Mouse (Mus musculus) liver, embryonic 13.5 days (tissue): ENCODE data around the gene Mrap. TPM values are rescaled to one million over a fixed set of nuclear protein-coding genes. Genes with fewer than 3 reads are reported as not detected.

ENCODE experiments used
- ATAC-seq: fragments of 200-750 bp; cut with Nextera tagmentation; 2 replicates; pipeline ENCODE4 v1.8.0; 2017; ENCODE audit warnings: low read depth, mild to moderate bottlenecking, moderate number of reproducible peaks, moderate library complexity
- DNase-seq: peaks from one replicate; pipeline ENCODE4 v3.0.0; 2022
- H3K27ac ChIP-seq: fragments of 300-500 bp; sonication (generic); 2 replicates; pipeline ENCODE4 v1.5.1; 2015; ENCODE audit warnings: moderate library complexity, mild to moderate bottlenecking, inconsistent platforms
- H3K27me3 ChIP-seq: fragments of 300-500 bp; sonication (generic); 2 replicates; pipeline ENCODE4 v1.6.1; 2015; ENCODE audit warnings: mild to moderate bottlenecking, inconsistent platforms
- H3K36me3 ChIP-seq: fragments of 300-500 bp; sonication (generic); 2 replicates; pipeline ENCODE4 v1.6.1; 2015; ENCODE audit warnings: mild to moderate bottlenecking, inconsistent platforms
- H3K4me1 ChIP-seq: fragments of 300-500 bp; sonication (generic); replicated peaks from 2 replicates; pipeline ENCODE4 v1.6.1; 2015; ENCODE audit warnings: inconsistent platforms
- H3K4me2 ChIP-seq: fragments of 300-500 bp; sonication (generic); 2 replicates; pipeline ENCODE4 v1.6.1; 2015; ENCODE audit warnings: inconsistent platforms, mild to moderate bottlenecking, moderate library complexity
- H3K4me3 ChIP-seq: fragments of 300-500 bp; sonication (generic); replicated peaks from 2 replicates; pipeline ENCODE4 v1.5.1; 2015; ENCODE audit warnings: mild to moderate bottlenecking, inconsistent platforms
- H3K9ac ChIP-seq: fragments of 300-500 bp; sonication (generic); 2 replicates; pipeline ENCODE4 v1.6.1; 2015; ENCODE audit warnings: mild to moderate bottlenecking, inconsistent platforms
- H3K9me3 ChIP-seq: fragments of 300-500 bp; sonication (generic); replicated peaks from 2 replicates; pipeline ENCODE4 v1.6.1; 2016; ENCODE audit warnings: inconsistent platforms
- WGBS: fragments of 180-500 bp; shearing (Covaris S2); methylation state at CpG from one replicate; pipeline ENCODE4 v1.1.7; 2015; ENCODE audit not compliant: insufficient replicate concordance; 5-methylcytosine and 5-hydroxymethylcytosine counted together
- polyA plus RNA-seq: library from polyadenylated mRNA; unstranded; fragments of >200 nt; fragmentation: Nextera tagmentation; extraction: Ambion mirVana; gene quantifications from 2 replicates; pipeline ENCODE4 v1.2.1, GENCODE M21; 2015

The Mrap gene
- polyA plus RNA-seq, 1 experiment from 2014 or later, result 52.6 TPM

DNA sequence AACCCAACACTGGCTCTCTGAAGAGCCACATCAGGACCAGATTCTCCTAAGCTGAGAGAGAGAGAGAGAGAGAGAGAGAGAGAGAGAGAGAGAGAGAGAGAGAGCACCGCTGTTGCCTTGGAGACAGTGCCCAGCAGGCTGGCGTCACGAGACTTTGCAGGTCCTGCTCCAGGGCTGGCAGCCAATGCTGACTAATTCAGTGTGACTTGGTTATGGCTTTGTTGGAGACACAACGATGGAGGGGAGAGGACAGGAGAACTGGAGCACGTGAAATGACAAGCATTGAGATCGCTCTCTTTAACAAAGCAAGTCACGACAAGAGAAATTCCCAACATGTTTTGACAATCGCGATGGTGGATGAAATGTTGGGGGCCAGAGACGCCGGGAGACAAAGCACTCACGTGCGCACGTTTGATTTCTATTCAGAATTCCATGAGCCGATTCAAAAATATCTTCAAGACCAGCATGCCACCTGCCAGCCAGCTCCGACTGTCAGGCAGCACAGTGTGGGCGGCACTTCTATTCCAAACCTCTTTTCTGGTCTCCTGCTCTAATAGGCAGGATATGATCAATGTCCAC lies 28.2 kb upstream of the Mrap start:
- Histone ChIP-seq H3K9me3 (no peaks in the 10 kb centered on the region), H3K9ac (no peak overlapping the region), H3K36me3 (no peaks in the 10 kb centered on the region), H3K4me3 (no peak overlapping the region), H3K4me2 (no peak overlapping the region), H3K27me3 (peaks cover 32% of the 10 kb centered on the region), H3K4me1 (0 out of 2 replicates have a peak, but pooled peaks cover 2% of the 10 kb centered on the region), H3K27ac (no peak overlapping the region)
- 57% methylated on average over 17 of the region's 17 CpGs for WGBS
- no peak for ATAC-seq
- DNase-seq, result no peak

DNA sequence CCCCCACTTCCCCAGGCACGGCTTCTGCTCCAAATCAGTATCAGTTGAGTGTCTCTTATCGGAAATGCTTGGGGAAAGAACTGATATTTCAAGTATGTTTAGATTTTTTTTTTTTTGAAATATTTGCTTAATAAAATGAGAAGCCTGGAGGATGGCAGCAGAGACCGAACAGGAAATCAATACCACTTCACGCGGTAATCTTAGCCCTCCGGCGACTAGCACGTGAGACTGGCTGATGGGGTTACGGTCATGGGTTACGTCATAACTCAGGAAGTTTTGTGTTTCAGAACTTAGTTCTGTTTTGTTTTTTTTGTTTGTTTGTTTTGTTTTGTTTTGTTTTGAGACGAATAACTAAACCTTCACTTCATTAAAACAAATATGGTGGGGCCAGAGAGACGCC lies 27.7 kb upstream of the Mrap start:
- Histone ChIP-seq H3K4me3 (no peak overlapping the region), H3K9ac (no peak overlapping the region), H3K27ac (no peak overlapping the region), H3K4me2 (no peak overlapping the region), H3K4me1 (0 out of 2 replicates have a peak, but pooled peaks cover 2% of the 10 kb centered on the region), H3K36me3 (no peaks in the 10 kb centered on the region), H3K27me3 (peaks cover 32% of the 10 kb centered on the region), H3K9me3 (no peaks in the 10 kb centered on the region)
- ATAC-seq (no peak), DNase-seq (no peak)
- 64% methylated on average over 12 of the region's 12 CpGs for WGBS

DNA sequence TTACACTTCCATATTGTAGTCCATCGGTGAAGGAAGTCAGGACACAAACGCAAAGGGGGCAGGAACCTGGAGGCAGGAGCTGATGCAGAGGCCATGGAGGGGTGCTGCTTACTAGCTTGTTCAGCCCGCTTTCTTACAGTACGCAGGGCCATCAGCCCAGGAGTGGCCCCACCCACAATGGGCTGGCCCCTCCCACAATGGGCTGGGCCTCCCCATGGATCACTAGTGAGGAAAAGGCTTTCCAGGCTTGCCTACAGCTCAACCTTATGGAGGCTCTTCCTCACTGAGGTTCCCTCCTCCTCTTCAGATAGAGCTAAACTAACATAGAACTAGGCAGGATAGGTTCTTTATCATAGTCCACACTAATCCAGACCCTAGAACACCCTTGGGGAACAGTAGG lies 14.0 kb upstream of the Mrap start:
- Histone ChIP-seq H3K9ac (no peak overlapping the region), H3K36me3 (peaks cover 57% of the 10 kb centered on the region), H3K4me2 (no peak overlapping the region), H3K27me3 (no peaks in the 10 kb centered on the region), H3K27ac (no peak overlapping the region), H3K4me1 (peaks cover 44% of the 10 kb centered on the region), H3K9me3 (no peaks in the 10 kb centered on the region), H3K4me3 (no peak overlapping the region)
- 88% methylated on average over 4 of the region's 4 CpGs for WGBS
- no peak for ATAC-seq
- peak; percentile 35 for DNase-seq

DNA sequence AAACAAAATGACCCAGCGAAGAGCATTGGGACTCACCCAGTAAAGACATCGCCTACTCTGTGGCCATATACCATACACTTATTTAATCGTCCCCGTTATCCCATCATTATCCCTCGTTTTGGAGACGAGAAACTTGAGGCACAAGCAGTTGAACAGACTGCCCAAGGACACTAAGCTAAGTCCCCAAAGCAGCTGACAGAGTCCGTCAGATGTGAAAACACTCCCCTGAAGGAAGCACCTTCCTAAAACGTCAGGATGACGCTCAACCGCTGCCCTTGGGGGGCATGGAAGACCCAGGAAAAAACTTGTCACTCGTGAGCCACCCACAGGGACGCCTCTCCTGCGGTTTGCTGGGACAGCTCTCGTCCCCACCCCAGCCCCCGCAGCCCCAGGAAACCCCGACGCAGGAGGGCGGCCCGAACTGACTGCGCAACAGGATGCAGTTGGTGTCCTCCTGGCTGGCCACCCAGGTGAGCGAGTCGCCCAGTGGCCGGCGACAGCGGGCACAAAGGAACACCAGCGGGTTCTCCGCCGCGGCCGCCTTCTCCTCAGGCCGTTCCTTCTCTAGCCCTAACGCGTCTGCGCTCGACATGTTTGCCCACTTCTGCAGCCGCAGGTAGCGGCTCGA lies 11.3 kb upstream of the Mrap start:
- 1% methylated on average over 38 of the region's 38 CpGs for WGBS
- H3K4me2 ChIP-seq, result peak overlapping the region; percentile 95
- H3K9me3 ChIP-seq, result no peaks in the 10 kb centered on the region; the same call in 1 of the 2 replicates
- DNase-seq (no peak), ATAC-seq (peak; percentile 54)
- H3K27me3 ChIP-seq, result no peaks in the 10 kb centered on the region
- peak overlapping the region; percentile 88 for H3K27ac ChIP-seq
- H3K4me1 ChIP-seq, result peaks cover 44% of the 10 kb centered on the region
- peak overlapping the region; percentile 93 for H3K9ac ChIP-seq
- H3K4me3 ChIP-seq, result peak overlapping the region; percentile 97
- H3K36me3 ChIP-seq, result peaks cover 34% of the 10 kb centered on the region

DNA sequence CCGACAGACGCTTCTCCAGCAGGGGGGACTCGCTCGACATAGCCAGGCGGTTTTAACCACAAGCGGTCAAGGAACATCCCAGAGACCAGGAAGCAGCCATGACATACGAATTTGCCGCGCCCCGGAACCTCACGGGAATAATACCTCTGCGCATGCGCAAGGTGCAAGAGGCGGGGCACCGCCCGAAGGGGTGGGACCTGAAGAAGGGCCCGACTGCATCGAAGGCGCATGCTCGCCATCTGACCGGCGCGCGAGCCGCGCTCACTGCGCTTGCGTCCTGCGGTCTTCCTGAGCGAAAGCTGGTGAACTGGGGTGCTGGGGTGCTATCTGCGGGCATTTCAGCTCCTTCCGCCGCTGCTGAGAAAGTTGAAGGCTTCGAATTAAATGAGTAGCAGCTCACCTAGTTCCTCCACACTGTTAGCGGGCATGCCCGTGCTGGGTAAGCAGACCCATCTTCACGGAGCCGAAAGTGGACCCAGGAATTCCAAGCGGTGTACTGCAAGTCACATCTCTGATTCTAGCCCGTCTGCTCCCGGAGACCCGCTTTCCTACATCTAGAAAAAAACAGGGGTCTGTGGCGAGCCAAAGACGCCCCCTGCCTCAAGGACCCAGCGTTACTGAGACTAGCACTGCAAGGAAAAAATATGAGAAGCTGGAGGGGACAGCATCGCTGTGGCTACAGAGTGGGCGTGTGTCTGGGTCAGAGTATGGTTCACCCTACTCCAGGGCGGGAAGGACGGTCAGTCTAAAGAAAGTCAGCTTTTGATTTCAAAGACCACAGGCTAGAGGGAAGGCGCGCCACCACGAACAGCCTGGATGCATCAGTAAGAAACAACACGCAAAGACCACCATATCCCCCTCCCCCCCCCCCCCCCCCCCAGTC lies 10.5 kb upstream of the Mrap start, which contains the start of gene Mis18a:
Mis18a (minus strand) TSS at position 172 of the 883 bp plus-strand sequence.
- H3K4me1 ChIP-seq, result peaks cover 44% of the 10 kb centered on the region
- ATAC-seq (peak; percentile 95), DNase-seq (peak; percentile 97)
- WGBS, result 1% methylated on average over 53 of the region's 53 CpGs
- peaks cover 26% of the 10 kb centered on the region for H3K36me3 ChIP-seq
- H3K4me2 ChIP-seq, result peak within 1 kb of the TSS; percentile 95
- H3K9ac ChIP-seq, result peak within 1 kb of the TSS; percentile 93
- peak within 1 kb of the TSS; percentile 88 for H3K27ac ChIP-seq
- no peaks in the 10 kb centered on the region; the same call in 1 of the 2 replicates for H3K9me3 ChIP-seq
- H3K4me3 ChIP-seq, result peak within 1 kb of the TSS; percentile 97
- H3K27me3 ChIP-seq, result no peaks in the 10 kb centered on the region

DNA sequence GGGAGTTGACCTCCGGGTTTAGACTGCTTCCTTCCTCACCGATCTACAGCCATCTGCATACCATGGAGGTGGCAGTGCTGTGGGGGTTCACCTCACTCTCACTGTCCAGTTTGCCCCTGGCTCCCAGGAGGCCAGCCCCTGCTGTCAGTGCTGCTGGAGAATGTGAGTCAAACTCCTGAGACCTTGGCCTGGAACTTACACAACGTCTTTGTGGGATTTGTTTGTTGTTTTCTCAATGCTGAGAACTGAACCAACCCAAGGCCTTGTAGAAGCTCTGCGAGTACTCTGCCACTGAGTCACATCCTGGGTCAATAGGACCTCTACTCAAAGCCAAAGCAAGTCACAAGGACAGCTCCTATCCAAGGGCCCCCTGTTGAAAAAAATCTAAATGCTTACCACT lies 2.4 kb upstream of the Mrap start:
- no peak for ATAC-seq
- H3K27ac ChIP-seq, result no peak overlapping the region

DNA sequence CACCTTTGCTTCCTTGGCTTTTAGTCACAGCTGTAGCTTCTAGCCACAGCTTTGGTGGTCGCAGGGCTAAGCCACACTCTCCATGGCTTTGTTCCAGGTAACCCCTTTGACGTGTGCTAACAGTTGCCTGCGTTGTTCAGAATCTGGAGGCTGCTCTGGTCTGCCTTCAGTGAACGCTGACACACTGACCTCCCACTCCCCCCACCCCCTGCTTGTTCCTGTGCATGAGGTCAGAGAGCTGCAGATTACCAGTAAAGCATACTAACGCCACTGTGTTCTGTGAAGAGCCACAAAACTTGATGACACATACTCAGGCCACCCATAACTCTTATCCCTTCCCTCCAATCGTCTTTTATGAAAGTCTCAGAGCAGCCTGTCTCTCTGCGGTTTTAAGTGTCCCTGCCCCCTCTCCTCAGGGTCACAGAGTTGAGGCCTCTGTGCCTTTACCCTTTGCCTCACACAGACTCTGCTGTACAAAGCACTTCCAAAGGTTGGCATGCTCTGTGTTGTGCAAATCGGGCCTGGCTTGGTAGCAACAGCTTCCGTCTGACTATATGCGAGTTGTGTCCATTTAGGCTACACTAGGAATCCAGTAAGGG lies 1.2 kb upstream of the Mrap start:
- Histone ChIP-seq H3K4me2 (peak overlapping the region; percentile 63; the same call in 1 of the 2 replicates), H3K27me3 (no peaks in the 10 kb centered on the region), H3K36me3 (peaks cover 6% of the 10 kb centered on the region; the same call in 1 of the 2 replicates), H3K27ac (peak overlapping the region; percentile 91), H3K4me3 (no peak overlapping the region), H3K9ac (no peak overlapping the region), H3K4me1 (peaks cover 56% of the 10 kb centered on the region), H3K9me3 (no peaks in the 10 kb centered on the region)
- no peak for DNase-seq
- ATAC-seq, result no peak
- 55% methylated on average over 10 of the region's 10 CpGs for WGBS

More for the DNA sequence above, 2.4 kb upstream of the Mrap start:
- H3K9me3 ChIP-seq, result no peaks in the 10 kb centered on the region; the same call in 1 of the 2 replicates
- no peak overlapping the region for H3K9ac ChIP-seq
- H3K36me3 ChIP-seq, result no peaks in the 10 kb centered on the region
- no peaks in the 10 kb centered on the region for H3K27me3 ChIP-seq
- 52% methylated on average over 4 of the region's 4 CpGs for WGBS
- no peak overlapping the region for H3K4me3 ChIP-seq
- no peak overlapping the region for H3K4me2 ChIP-seq
- no peak for DNase-seq
- peaks cover 46% of the 10 kb centered on the region for H3K4me1 ChIP-seq

DNA sequence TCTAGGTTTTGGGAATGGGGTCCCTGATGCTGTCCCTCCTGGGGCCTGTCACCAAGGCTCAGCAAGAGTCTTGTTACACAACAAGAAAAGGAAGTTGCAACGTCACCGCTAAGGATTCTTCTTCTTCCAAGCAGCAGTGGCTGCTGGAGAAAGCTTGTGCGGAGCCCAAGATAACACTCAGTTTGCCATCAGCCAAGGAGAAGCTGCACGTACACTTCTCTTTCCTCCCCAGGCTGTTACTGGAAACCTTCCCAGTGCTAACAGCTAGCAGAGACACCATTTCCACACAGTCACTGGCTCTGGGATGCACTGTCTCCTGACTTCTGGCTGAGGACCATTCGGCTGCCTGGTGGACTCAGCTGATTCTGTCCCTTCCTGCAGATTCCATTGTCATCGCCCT lies 9.1 kb downstream of the Mrap start:
- no peak overlapping the region for H3K4me2 ChIP-seq
- H3K4me1 ChIP-seq, result peaks cover 80% of the 10 kb centered on the region
- H3K36me3 ChIP-seq, result peaks cover 67% of the 10 kb centered on the region
- WGBS, result 44% methylated on average over 6 of the region's 6 CpGs
- H3K9me3 ChIP-seq, result no peaks in the 10 kb centered on the region
- no peak overlapping the region for H3K9ac ChIP-seq
- no peak for ATAC-seq
- H3K27ac ChIP-seq, result peak overlapping the region; percentile 27; the same call in 1 of the 2 replicates
- no peak overlapping the region for H3K4me3 ChIP-seq
- no peaks in the 10 kb centered on the region for H3K27me3 ChIP-seq
- no peak for DNase-seq

DNA sequence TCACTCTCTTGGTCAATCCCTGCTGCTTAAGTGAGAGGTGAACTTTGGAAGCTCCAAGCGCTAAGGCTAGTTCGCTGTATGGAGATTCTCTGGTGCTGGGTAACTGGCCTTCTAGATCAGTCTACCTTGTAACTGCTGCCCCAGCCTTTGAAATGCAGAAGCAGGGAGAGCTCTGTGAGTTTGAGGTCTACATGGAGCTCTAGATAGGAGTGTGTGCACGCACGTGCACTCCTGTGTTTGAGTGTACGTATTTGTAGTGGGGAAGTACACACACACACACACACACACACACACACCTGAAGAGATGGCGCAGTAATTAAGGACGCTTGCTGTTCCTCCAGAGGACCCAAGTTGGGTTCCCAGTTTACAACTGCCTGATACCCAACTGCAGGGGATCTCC lies 10.2 kb downstream of the Mrap start:
- 81% methylated on average over 7 of the region's 7 CpGs for WGBS
- Histone ChIP-seq H3K9ac (no peak overlapping the region), H3K4me1 (peaks cover 70% of the 10 kb centered on the region), H3K27me3 (no peaks in the 10 kb centered on the region), H3K4me2 (no peak overlapping the region), H3K27ac (no peak overlapping the region), H3K36me3 (peaks cover 73% of the 10 kb centered on the region), H3K9me3 (no peaks in the 10 kb centered on the region), H3K4me3 (no peak overlapping the region)
- no peak for DNase-seq
- no peak for ATAC-seq

DNA sequence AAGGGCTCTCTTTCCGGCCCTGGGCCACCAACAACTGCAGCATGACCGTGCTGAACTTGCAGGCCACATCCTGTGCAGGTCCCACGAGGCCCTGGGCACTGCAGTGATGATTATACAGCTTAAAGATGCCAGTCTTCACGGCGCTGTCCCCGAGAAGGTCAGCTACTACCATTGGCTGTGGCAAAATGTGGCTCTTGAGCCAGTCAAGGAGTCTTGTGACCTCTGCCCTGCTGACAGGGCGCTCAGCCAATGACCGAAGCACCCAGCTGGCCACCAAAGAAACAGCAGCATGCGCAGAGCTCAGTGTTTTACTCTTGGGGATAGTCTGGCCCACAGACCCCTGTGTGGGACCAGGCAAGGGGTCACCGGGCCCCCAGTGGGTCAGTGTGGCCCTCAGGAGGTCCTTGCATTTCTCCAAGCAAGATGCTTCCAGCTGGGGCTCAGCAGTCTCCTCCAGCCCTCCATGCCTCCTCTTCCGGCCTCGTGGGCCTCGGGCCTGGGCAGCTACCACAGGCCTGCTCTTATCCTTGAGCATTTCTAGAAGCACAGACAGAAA lies 15.5 kb downstream of the Mrap start:
- DNase-seq, result no peak
- Histone ChIP-seq H3K4me1 (peaks cover 26% of the 10 kb centered on the region), H3K27me3 (no peaks in the 10 kb centered on the region), H3K27ac (no peak overlapping the region), H3K9ac (no peak overlapping the region), H3K4me2 (no peak overlapping the region), H3K36me3 (peaks cover 89% of the 10 kb centered on the region), H3K9me3 (no peaks in the 10 kb centered on the region), H3K4me3 (no peak overlapping the region)
- ATAC-seq, result no peak
- 83% methylated on average over 13 of the region's 13 CpGs for whole genome bisulfite sequencing
